Mouse (Mus musculus): ENCODE results near the gene AY074887.

Gene AY074887

GRCm38 (mm10) chr9:54916401-54916800 is 34.4 kb downstream of the AY074887 start:
- DNase-seq (ENCODE audit: low spot score in 2 of 2): no peak

GRCm38 (mm10) chr9:54915576-54915975 is 35.2 kb downstream of the AY074887 start:
- DNase-seq (ENCODE audit: low spot score in 2 of 2): no peak

- DNase-seq (ENCODE audit: low spot score in 2 of 2): no peak
Observed at GRCm38 (mm10) chr9:54909446-54909845, 41.4 kb downstream of the AY074887 start.

Data from spleen, postnatal 36 days (tissue).